Mouse (Mus musculus): ENCODE data around the gene AC131692.1.

- TF ChIP-seq EP300 (IDR thresholded peaks at IDR 0.05): peak; percentile 51; the same call in 1 of the 2 replicates
- peak; percentile 27 for TF ChIP-seq CTCF (IDR thresholded peaks at IDR 0.05)
Measured at GRCm38 (mm10) chr19:6117986-6118676, 23.9 kb downstream of the AC131692.1 start, which contains the start of gene Sac3d1.

Data from lung, postnatal 0 days (tissue).